Mouse (Mus musculus) naive thymus-derived CD4-positive, alpha-beta T cell, adult 5 months (primary cell): ENCODE results near the gene 1700025C18Rik. TPM values are rescaled to one million over a fixed set of nuclear protein-coding genes. Genes with fewer than 3 reads are reported as not detected.

ENCODE experiments used
- polyA plus RNA-seq: library from polyadenylated mRNA; unstranded; fragments of 100-300 nt; shearing (Covaris generic); gene quantifications from one replicate; pipeline ENCODE4 v1.2.1, GENCODE M21; 2017

The 1700025C18Rik gene
- not detected for polyA plus RNA-seq

DNA sequence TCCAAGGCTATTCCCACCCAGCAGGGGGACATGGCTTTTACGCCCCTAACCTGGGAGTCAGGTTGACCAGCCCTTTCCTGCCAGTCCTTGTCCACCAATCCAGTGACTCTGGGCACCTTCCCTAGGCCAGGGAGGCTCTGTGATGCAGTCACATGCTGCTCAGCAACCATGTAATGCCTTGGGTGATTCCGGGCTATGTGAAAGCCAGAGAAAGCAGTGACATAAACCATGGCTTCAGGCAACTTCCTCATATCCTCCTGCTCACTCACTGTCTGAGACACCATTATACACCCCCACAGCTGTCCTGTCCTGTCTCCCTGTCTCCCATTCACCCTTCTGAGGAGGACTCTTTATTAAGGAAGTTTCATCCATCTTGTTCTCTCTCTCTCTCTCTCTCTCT, at the start of gene 1700025C18Rik:
Gene 1700025C18Rik (minus strand): TSS at position 101 of the 400 bp plus-strand sequence.

GRCm38 (mm10) chr2:165054888-165055852, 35.4 kb downstream of the 1700025C18Rik start, which contains the start of gene Cd40:
Cd40 (plus strand) TSS chr2:165055627.

DNA sequence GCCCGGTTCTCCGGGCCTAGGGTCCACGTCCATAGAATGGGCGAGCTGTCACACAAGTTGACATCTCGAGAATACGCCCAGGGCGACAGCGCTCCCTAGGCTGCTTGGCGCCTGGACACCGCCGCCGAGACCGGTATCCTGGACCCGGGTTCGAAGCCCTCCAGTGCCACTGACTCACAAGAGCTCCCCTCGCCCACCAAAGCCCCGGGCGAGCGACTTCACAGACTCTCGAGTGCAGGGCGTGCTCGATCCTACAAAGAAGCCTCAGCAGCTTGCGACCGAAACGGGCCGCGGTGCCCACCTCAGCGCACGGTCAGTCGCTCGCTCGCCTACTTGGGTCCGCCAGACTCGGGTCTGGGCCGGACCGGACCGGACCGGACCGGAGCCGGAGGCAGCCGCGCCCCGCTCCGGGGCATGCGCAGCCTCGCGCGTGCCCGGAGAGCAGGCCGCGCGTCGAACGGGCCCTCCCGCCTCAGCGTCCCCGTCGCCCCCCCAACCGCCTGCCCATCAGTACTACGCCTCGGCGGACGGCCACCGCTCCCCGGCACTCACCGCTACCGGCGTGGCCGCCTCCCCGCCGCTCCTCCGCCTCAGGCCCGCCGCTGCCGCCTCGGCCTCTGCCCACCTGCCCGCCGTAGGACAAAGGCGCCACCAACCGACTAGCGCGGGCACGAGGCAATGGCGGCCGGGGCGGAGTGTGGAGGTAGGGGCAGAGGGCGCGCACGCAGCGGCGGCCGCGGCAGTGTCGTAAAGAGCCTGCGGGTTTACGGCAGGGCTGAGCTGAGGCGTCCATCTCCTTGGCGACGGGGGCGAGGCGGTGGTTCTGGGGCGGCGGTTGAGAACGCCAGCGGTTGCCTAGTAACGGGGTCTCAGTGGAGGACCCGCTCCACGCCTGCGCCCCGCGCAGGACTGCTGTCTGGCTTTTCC, 56.2 kb downstream of the 1700025C18Rik start, which contains the start of gene Ncoa5:
Gene Ncoa5 (minus strand): TSS at position 737 of the 927 bp plus-strand sequence.

Other genes starting within 250 kb of the 1700025C18Rik start
- 0.31 TPM for gene Pltp, start 233.0 kb downstream of the 1700025C18Rik start, polyA plus RNA-seq
- 160 TPM for gene Pcif1, start 211.4 kb downstream of the 1700025C18Rik start, polyA plus RNA-seq
- 48.9 TPM for gene Zfp335, start 179.0 kb downstream of the 1700025C18Rik start, polyA plus RNA-seq
- not detected for gene Mmp9, start 150.0 kb downstream of the 1700025C18Rik start, polyA plus RNA-seq
- gene Slc12a5, start 129.9 kb downstream of the 1700025C18Rik start, polyA plus RNA-seq, result not detected
- gene Ncoa5, start 55.9 kb downstream of the 1700025C18Rik start, polyA plus RNA-seq, result 48.6 TPM
- gene Cd40, start 35.1 kb downstream of the 1700025C18Rik start, polyA plus RNA-seq, result 0.36 TPM
- not detected for gene Cdh22, start 144.1 kb upstream of the 1700025C18Rik start, polyA plus RNA-seq
- 32.5 TPM for gene Slc35c2, start 197.1 kb upstream of the 1700025C18Rik start, polyA plus RNA-seq
- gene Elmo2, start 235.7 kb upstream of the 1700025C18Rik start, polyA plus RNA-seq, result 41.0 TPM